ENCODE assay signal across 8 mouse cellular contexts in genomic region chrX:143668242-143668641, GRCm38 (mm10).
A peak's percentile ranks its signal among the peaks of the same experiment; 100 is the strongest.
DNase-seq lines count a peak whose midpoint lies in the region.

No protein-coding gene starts in this region.

- no peak overlapping the region for H3K4me3 ChIP-seq in heart, embryonic 10.5 days

- H3K27me3 ChIP-seq in heart, embryonic 10.5 days (ENCODE audit: insufficient read depth, poor library complexity, severe bottlenecking) = peaks cover 35% of the 10 kb centered on the region

- H3K9me3 ChIP-seq in heart, embryonic 10.5 days = no peaks in the 10 kb centered on the region

- no peak overlapping the region for H3K27ac ChIP-seq in heart, embryonic 10.5 days

- 44% methylated on average over 3 of the region's 3 CpGs for WGBS in heart, embryonic 10.5 days

- no peaks in the 10 kb centered on the region for H3K36me3 ChIP-seq in heart, embryonic 10.5 days

- DNase-seq in heart, embryonic 10.5 days (ENCODE audit: low spot score) = peak; percentile 74
- no peak for DNase-seq in heart, postnatal 25 days (ENCODE audit: low spot score)
- DNase-seq in MEL-GATA-1-ER (ENCODE audit: extremely low read depth, low read depth) = peak; percentile 4
- DNase-seq in cerebellum, postnatal 14 days = peak; percentile 74 to 82
- DNase-seq in heart, postnatal 10 days = peak; percentile 41 to 58
- peak; percentile 31 to 46 for DNase-seq in left cerebral cortex, postnatal 10 days (ENCODE audit: extremely low spot score in 1 of 2, low spot score in 2 of 2)
- peak; percentile 44 for DNase-seq in retina, adult 2 months (ENCODE audit: low read depth, low spot score)
- no peak for DNase-seq in yolk sac, embryonic 10.5 days (ENCODE audit: low spot score)

- no peaks in the 10 kb centered on the region for H3K4me1 ChIP-seq in heart, embryonic 10.5 days

- intact Hi-C loops in heart, postnatal 25 days (cut with DNase I) = loop anchor here (1.0 kb wide), 1 partner anchor 206 kb away; no protein-coding TSS in a partner anchor
- intact Hi-C loops in heart, postnatal 10 days (cut with DNase I) = loop anchor here (1.0 to 5.0 kb wide), 2 partner anchors 206 to 571 kb away; partner anchors contain the start of gene Rtl9
- intact Hi-C loops in left cerebral cortex, postnatal 10 days (cut with DNase I) = loop anchor here (5.0 kb wide), 2 partner anchors 151 to 206 kb away; partner anchors contain the start of gene Pak3

Comparison
In these comparisons a context has a peak if more than half of its experiments do, and no peak if none do; other contexts are left out.
1. DNase-seq: peak in heart, embryonic 10.5 days (single experiment), MEL-GATA-1-ER (single experiment), cerebellum, postnatal 14 days (2 of 2), heart, postnatal 10 days (2 of 2), left cerebral cortex, postnatal 10 days (2 of 2) and retina, adult 2 months (single experiment); none in heart, postnatal 25 days (single experiment) and yolk sac, embryonic 10.5 days (single experiment).